Mouse (Mus musculus): ENCODE results near the gene Cmklr1.
A peak's percentile ranks its signal among the peaks of the same experiment; 100 is the strongest.

Cmklr1 gene

DNA sequence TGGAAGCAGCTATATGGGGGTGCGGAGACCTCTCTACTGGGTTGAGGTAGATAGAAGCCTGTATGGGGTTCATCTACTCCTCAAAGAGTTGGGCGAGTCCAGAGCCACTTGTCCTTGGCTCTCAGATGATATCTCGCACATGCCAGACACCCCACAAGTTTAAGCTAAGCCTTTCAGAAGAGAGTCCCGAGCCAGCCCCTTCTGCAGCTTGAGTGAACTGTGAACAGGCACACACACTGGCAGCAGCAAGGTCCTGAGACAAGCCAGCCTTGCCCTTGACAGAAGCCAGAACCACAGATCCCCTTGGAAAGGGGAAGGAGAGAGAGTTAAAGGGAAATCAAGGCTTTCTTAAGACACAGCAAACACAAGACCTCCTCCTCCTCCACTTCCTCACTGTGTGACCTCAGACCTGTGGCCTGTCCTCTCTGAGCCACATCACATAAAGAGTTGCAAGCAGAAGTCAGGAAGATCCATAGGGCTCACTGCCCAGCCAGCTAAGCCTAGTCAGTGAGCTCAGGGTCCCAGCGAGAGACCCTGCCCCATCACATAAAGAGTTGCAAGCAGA, 1.5 kb downstream of the Cmklr1 start:
- DNase-seq: no peak

DNA sequence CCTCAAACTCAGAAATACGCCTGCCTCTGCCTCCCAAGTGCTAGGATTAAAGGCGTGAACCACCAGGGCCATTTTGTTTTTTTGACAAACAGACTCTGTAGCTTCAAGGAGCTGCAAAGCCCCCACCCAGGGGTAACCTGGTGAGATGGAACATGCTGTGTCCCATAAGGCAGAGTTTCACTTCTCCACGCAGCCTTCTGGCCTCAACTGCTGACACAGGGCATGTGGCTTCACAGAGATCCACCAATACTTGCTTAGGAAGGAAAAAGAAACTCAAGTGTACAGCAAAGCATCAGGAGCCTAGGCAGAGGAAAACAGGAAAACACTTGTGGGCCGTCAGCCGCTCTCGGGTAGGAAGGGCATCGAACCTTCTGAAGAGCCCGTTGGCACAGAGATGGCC, 3.1 kb downstream of the Cmklr1 start:
- no peak for DNase-seq

DNA sequence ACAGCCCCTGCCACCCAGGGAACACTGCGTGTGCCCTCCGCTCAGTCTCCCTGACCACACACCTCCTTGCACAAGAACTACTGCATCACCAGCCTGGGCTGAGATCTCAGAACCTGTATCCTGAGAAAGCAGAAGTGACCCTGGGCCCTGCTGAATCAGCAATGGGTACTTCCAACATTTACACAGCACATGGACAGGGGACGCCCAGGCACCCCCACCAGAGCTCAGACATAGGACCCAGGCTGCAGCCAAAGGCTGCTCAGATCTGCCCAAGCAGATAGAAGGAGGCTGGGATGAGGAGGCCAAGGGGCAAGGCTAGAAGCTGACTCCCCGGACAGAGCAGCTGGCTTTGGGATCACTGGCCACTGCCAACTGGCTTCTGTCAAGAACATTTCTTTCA, 5.7 kb downstream of the Cmklr1 start:
- no peak for DNase-seq

DNA sequence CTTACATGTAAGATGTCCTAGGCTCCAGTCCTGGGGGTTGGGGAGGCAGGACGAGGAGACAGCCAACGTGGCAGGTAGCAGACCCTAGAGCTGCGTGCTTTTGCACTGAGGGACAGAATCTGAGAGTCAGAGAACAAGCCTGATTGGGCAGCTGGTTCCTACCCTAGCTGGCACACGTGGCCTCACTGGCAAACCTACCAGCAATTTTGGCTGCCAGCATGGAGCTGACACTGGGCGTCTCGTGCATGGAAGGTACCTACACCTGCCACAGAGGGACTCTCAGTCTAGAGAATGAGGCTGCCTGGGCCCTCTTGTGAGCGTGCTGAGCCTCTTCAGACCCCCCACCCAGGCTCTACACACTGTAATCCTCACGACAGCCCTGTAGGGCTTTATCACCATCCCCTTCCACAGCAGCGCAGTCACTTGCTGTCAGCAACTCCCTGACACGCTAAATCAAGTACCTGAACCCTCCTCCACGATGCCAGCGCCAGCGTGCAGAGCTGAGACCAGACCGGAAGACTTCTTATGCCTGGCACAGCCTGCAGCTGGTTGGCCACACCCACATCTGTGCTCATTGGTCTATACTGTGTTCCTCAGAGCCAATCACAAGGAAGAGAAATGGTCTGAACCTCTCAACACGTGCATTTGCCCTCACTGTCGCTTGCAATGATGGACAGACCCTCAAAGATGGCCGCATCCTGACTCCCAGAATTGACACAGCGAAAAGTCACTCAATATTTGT, 6.9 kb downstream of the Cmklr1 start:
- DNase-seq: peak; percentile 67

DNA sequence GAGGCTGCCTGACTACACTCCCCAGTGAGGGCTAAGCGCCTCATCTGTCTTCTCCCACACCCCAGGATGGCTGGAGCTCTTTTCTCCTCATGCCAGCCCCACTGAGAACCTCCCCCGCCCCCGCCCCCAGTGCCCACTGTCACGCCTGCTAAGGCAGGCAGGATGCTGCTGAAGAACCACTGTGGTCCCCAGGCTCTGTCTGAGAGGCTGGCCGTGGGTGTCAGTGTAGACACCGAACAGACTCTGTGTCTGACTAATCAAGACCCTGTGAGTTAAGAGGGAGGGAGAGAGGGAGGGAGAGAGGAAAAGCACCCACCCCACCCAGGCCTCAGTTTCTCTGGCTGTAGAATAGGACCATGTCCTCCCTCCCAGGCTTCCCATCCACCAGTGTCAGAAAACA, 9.2 kb downstream of the Cmklr1 start:
- DNase-seq: no peak

DNA sequence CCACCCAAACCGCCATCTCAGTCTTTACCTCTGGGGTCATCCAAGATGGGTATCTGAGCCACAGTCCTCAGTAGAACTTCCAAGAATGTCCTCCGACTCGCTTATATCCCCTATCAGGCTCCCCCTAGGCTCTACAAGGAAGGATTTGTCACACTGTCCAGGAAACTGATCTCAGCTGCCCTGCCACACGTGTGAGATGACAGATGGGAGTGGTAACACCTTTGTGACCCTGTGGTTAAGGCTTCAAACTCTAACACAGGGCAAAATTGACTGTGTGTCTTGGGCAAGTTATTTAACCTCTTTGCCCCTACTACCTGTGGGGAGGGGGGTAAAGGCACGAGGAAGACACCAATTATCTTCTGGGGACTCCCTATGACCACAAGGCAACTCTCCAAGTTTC, 11.1 kb downstream of the Cmklr1 start:
- DNase-seq: no peak

DNA sequence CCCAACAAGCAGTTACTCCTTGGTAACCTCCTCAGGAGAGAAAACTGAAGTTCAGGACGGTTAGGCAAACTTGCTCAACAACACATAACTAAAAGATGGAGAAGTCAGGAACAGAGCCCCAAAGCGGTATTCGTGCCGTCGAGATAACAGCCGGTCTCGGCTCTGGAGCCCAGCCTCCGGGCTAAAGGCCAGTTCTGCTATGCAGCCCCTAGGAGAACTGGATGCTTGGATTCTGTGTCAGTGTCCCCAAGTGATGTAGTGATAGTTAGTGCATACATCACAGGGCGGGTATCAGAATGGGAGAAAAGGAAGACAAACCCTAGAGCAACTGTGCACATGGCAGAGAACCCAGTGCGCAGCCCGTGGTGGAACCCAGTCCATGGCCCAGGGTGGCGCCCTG, 12.2 kb downstream of the Cmklr1 start:
- DNase-seq: no peak

DNA sequence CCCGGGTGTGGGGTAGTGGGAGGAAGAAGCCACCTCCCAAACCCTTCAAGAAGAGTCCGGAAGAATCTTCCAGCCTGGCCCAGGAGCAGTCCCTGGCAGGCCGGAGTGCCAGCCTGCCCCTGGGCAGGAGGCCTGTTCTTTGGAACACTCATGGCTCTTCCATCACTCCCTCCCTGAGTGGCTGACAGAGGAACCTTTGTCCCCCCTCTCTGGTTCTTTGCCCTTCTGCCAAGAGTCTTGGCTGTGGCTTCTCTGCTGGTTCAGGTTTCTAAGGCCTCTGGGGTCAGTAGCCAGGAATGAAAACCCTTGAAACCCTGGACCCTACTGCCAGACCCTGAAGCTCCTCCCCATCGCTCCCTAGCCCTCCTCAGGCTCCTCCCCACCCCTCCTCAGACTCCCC, 12.6 kb downstream of the Cmklr1 start:
- DNase-seq: no peak

DNA sequence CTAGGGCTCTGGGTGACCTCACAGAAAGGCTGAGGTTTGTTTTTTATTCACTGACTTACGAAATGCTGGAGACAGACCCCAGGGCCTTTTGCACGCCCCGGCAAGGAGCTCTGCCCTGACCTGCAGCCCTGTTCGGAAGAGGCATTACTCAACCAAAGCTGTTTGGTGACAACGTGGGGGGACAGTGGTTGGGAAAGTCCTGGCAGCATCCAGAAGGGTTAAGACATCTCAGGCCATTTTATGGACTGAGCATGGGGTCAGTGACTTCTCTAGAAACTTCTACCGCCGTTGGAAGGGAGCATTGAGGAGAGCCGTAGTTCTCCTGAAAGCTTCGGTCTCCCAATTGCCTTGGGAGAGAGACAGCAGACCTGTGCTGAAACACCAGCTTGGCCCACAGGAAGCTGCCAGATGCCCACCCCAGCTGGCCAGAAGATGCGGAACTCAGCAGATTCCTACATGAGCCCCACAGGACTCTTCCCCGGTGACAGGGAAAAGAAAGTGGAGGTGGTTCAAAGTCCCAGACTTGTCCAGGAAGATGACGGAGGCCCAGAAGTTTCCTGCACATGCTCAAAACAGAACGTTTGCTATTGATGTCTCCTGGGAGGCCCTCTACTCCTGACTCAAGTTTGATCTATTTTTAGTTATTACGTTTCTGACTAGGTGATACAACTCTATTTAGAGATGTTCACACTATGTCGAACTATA, 14.2 kb downstream of the Cmklr1 start:
- DNase-seq: no peak

DNA sequence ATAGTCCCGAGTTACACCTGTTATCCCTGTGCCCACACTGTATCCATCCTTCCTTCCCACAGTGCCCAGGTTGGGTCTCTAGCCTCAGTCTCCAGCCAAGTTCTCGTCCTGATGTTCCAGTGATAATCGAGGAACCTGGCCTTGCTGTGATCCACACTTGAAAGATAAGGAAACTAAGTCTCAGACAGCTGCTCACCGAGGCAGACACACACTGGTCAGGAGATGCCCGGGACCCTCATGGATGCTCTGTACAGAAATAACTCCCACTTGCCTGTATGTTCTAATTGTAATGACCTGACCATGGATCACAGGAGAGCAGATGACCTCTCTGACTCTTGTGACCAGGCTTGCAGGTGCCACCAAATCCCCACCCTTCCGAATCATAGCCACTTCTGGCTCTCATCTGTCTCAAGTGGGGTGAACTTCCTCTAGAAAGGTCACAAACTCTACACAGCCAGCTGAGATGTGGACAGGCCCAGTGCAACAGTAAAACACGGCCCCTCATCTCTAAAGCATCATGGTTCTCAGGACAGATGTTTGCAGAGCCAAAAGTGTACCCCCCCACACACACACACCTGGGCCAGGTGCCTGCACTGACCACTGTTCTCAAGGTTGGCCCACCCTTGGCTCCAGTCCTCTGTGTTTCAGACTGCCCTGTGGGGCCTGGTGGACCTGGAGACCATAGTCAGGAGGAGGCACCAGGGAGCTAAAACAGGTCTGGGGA, 15.2 kb downstream of the Cmklr1 start:
- no peak for DNase-seq

DNA sequence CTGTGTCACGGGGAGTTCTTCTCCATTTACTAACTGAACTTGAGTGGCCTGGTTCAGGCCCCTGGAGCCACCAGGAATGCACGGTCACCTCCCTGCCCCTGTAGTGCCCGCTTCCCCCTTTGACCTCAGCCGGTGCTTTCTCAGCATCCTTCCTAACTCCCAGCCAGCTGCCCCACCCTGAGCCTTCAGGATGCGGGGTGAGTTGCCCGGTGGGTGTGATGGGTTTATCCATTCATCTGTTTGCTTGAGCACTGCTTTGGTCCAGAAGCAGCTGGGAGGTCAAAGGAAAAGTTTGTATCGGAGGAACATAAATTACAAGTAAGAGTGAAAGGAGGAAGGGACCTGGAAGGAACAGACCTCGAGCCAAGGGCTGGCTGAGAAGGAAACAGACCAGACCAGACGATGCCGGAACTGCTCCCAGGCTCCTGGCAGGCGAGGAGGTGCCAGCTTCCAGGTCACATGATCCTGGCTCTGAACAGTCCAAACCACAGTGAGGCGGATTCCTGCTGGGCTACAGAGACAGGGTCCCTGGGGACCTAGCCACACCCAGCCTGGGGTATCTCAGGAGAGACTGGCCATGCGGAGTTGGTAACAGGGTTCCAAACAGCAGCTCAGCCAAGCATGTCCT, 16.1 kb downstream of the Cmklr1 start:
- no peak for DNase-seq

DNA sequence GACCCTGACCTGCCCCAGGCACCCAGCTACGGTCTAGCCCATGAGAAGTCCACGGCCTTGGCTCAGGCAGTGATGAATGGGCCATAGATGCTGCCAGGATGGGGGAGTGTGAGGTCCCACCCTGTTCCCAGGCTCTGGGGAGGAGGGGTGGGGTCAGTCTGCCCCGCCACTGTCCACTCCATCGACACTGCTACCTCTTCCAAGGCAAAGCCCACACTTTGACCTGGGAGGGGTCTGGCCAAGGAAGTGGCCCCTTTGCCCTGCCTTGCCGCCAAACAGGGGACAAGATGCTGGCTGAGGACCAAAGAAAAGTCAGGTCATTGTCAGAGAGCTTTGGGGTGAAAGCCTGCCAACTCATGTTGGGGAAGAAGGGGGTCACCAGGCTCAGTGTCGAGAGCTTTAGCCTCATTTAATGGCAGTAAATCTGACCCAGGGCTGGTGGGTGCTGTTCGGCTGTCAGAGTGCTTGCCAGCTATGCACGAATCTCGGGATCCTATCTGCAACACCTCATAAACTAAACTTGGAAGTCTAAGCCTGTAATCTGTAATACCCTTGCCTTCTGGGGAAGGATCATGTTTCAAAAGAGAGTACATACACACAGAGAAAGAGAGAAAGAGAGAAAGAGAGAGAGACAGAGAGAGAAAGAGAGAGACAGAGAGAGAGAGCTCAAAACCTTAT, 17.1 kb downstream of the Cmklr1 start:
- no peak for DNase-seq

DNA sequence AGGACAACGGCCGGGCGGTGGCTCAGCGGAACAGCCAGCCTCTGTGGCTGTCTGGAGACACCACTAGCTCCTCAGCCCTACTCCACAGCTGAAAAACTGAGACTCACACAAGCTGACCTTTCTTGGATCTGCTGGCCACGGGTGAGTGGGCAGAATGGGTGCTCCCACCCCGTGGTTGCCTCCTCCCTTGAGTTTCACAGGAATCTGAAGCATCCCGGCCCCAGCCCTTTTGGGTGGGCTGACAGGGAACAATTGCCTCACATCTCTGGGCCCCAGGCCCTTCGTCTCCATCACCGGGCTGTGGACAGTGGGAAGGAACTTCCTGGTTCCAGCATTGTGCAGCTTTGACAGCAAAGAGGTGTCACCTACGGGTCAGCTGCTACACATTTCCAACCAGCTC, 20.1 kb downstream of the Cmklr1 start:
- DNase-seq: no peak

DNA sequence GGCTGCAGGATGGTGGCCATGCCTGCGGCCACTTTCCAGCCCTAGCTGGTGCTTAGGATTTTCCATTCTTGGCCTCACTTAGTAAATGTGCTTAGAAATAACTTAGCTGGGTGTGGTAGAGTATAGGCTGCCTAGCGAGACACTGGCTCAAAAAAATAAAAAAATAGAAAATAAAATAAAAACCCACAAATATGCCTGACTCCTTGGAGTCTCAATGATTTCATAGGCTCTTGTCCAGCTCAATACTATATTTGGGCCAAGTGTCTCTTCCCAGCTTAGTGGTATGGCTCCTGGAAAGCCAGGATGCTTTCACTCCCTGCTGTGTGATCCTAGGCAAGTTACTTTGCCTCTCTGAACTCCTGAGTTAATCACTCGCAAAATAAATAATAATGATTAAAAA, 21.0 kb downstream of the Cmklr1 start:
- DNase-seq: no peak

DNA sequence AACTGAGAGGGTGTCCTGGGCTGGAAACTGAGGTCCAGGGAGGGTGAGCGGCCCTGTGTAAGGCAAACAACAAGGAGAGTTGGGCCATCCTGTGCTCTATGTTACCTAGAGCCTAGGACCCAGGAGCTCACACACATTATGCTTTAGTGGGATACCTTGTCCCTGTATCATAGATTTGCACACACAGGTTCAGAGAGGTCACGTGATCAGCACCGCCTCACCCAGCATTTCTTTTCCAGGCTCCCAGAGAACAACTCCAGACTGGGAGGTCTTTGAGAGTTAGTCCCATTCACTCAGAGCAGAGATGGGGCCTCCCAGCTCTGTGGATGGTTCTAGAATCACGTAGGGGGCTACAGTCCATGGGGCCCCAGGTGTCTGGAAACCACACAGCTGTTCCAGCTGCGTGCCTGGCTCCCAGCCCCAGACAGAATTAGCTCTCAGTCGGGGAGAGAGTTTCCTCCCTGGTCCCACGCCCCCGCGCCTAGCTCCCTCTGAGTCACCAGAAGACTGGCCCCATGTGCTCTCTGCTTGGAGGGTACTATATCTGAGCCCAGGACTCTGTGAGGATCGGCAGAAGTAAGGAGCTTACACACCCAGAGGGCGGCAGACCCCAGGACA, 22.3 kb downstream of the Cmklr1 start:
- DNase-seq: no peak

DNA sequence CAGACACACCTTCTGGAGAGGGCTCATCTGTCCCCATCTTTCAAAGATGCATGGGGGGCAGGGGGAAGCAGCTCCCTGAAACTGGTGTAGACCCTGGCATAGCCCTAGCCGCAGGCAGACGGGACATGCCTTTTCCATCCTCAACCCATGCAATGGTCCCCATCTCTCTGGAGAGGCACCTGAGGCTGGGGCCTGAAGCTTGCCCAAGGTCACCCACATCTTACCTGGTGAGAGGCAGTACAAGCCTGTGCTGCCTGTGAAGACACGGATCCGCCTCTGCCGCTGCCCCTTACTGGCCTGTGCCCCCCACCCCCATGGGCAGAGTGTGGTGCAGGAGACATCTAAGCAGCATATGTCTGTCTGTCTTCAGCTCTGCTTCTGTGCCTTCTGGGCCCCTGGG, 23.2 kb downstream of the Cmklr1 start:
- no peak for DNase-seq

DNA sequence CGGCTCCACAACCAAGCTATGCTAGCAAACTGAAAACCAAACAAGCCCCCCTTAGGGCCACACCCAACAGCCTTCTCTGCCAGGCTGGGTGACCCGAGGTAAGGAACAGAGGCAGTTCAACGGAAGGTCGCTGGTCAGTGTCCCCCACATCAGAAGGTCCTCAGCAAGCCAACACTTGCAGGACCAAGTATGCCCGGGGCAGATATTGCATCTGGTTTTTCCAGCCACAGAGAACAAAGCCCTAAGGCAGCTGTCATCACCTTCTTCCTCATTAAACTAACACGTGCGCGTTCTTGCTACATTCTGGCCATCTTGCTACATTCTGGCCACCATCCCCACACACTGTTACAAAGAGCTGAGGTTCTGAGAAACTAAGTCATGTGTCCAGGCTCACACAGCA, 23.9 kb downstream of the Cmklr1 start:
- DNase-seq: no peak

DNA sequence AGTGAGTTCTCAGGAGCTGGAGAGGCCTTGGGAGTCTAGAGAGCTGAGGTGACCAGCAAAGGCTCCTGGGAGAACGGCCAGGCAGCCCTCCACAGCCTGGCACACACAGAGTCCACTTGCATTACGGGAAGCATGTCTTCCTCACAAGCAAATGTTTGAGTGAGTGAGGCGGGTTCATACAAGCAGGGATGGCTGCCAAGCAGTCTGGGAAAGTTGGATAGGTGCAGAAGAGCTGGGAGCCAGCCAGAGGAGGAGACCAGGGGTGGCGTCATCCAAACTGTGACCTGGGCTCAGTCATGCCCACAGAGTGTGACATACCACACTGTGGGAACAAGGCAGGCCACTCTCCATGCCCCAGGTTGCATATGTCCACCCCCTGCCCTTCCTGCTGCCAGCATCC, 25.2 kb downstream of the Cmklr1 start:
- DNase-seq: no peak

DNA sequence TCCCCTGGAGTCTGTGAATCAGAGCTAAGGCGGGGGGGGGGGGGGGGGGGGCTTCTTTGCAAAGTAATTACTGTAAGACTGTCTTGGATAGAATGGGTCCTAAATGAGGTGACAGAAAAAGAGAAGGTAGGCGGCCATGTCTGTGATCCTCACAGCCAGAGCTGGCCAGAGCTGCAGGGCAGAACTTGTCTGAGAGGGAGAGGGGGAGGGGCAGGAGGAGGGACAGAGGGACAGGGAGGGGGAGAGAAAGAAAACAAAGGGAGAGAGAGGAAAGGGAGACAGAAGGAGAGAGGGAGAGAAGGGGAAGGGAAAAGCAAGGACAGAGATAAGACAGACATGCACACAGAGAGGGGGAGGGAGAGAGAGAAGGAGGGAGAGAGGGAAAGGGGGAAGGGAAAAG, 27.2 kb downstream of the Cmklr1 start:
- no peak for DNase-seq

DNA sequence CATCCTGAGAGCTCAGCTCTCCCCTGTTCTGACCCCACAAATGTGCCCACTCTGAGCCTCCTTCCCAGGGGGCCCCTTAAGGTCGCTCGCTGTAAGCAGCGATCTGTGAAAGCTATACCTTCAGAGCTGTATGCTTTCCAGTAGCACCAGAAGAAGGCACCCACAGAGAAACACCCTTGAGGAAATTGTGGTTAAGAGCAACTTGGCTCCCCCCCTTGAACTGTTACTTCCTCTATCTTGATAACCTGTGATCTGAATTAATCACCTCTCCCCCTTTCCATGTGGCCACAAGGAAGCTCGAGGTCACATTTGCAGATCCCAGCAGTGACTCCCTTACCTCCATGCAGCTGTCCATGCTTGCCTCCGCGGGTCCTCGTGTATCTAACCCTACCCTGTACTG, 29.2 kb downstream of the Cmklr1 start:
- no peak for DNase-seq

DNA sequence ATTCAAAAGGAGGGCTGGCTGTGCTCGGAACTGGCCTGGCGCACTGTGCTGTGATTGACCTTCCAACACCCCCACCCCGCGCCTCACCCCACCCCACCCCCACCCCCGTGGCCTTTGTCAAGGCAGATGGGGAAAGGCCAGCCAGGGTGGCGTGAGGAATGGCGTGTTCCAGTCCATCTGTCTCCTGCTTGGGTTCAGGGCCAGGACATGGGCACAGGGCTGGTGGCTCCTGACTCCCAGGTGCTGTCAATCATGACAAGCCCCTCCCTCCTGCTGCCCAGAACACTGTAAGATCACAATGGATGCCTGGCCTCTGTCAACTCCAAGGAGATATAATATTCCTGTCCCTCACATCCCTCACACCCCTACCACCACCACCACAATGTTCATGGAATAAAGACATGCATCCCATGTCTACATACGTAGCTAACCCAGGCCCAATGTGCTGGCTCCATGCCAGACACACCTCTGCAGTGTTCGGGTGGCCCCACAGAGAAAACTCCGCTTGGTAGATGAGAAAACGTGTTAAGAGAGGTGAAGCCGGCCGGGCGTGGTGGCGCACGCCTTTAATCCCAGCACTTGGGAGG, 30.0 kb downstream of the Cmklr1 start:
- DNase-seq: no peak

DNA sequence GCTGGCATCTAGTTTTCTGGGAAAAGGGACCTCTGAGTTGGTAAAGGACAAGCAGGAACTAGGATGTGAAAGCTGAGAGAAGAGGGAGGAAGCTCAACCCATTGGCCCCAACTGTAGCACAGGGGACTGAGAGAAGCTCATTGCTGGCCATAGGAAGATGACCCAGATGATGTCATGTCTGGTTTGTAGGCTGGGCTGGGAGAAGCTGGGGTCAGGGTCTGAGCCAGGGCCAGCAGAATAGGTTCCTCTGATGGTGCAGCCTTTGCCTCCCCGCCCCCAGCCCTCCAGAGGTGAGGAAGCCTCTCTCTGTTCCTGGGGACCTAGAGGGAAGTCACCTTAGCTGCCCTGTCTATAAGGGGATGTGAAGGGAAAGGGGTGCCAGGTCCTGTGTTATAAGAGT, 31.1 kb downstream of the Cmklr1 start:
- no peak for DNase-seq

All from embryo, embryonic 11 days (tissue).